Mouse (Mus musculus) ES-E14 (cell line): ENCODE data around the gene Rpgr.

ENCODE experiments used
- CHD2 ChIP-seq: IDR thresholded peaks from 2 replicates; pipeline ENCODE4 v1.6.1; 2014; ENCODE audit warnings: mild to moderate bottlenecking, low read depth, low read length, inconsistent platforms
- MAFK ChIP-seq: IDR thresholded peaks from 2 replicates; pipeline ENCODE4 v1.6.1; 2014; ENCODE audit warnings: mild to moderate bottlenecking, low read depth, low read length, inconsistent platforms; ENCODE audit not compliant: insufficient read depth

GRCm38 (mm10) chrX:10215972-10216371 lies 748 bp downstream of the Rpgr start:
- TF ChIP-seq MAFK, result no peak
- no peak for TF ChIP-seq CHD2
